Mouse (Mus musculus) hindbrain, embryonic 12.5 days (tissue): ENCODE data around the gene Pcif1. TPM values are rescaled to one million over a fixed set of nuclear protein-coding genes. Genes with fewer than 3 reads are reported as not detected.
A peak's percentile ranks its signal among the peaks of the same experiment; 100 is the strongest.
"Not testable (repeated sequence)": the region's sequence is repeated elsewhere in the genome, so short reads cannot be mapped to it uniquely, and the experiment has no call there.

Experiments used
- ATAC-seq: fragments of 200-750 bp; cut with Nextera tagmentation; 2 replicates; pipeline ENCODE4 v1.8.0; 2017; ENCODE audit warnings: moderate TSS enrichment; ENCODE audit not compliant: low FRiP score
- H3K27ac ChIP-seq: fragments of 300-500 bp; sonication (generic); 2 replicates; pipeline ENCODE4 v1.5.1; 2016; ENCODE audit warnings: mild to moderate bottlenecking
- H3K27me3 ChIP-seq: fragments of 300-500 bp; sonication (generic); 2 replicates; pipeline ENCODE4 v1.6.1; 2016; ENCODE audit warnings: mild to moderate bottlenecking
- H3K36me3 ChIP-seq: fragments of 300-500 bp; sonication (generic); 2 replicates; pipeline ENCODE4 v1.6.1; 2016; ENCODE audit warnings: mild to moderate bottlenecking
- H3K4me1 ChIP-seq: fragments of 300-500 bp; sonication (generic); 2 replicates; pipeline ENCODE4 v1.6.1; 2016
- H3K4me2 ChIP-seq: fragments of 300-500 bp; sonication (generic); replicated peaks from 2 replicates; pipeline ENCODE4 v1.6.1; 2016; ENCODE audit warnings: mild to moderate bottlenecking
- H3K4me3 ChIP-seq: fragments of 300-500 bp; sonication (generic); 2 replicates; pipeline ENCODE4 v1.5.1; 2016; ENCODE audit warnings: mild to moderate bottlenecking
- H3K9ac ChIP-seq: fragments of 300-500 bp; sonication (generic); 2 replicates; pipeline ENCODE4 v1.6.1; 2016; ENCODE audit warnings: mild to moderate bottlenecking, moderate library complexity
- H3K9me3 ChIP-seq: fragments of 300-500 bp; sonication (generic); replicated peaks from 2 replicates; pipeline ENCODE4 v1.6.1; 2016; ENCODE audit warnings: mild to moderate bottlenecking
- WGBS: fragments of 180-500 bp; shearing (Covaris S2); methylation state at CpG from one replicate; pipeline ENCODE4 v1.1.7; 2016; 5-methylcytosine and 5-hydroxymethylcytosine counted together
- polyA plus RNA-seq: library from polyadenylated mRNA; unstranded; fragments of >200 nt; fragmentation: Nextera tagmentation; extraction: Ambion mirVana; gene quantifications from 2 replicates; pipeline ENCODE4 v1.2.1, GENCODE M21; 2016

The Pcif1 gene
- polyA plus RNA-seq = 85.2 and 87.6 TPM in 2 replicates

DNA sequence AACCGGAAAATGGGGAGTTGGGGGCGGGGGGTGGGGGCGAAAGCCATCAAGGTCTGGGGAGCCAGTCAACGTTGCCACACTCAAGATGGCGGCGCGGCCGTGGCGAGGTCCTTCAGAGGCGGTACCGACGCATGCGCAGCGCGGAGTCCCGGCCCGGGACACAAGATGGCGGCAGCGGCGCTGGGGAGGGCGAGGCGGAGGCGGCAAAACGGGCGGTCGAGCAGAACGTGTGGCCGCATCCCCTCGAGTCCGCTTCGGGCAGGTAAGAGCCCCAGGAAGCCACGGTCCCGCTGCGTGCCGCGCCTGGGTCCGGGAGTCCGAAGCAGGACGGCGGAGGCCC, at the start of gene Pcif1:
TSS of gene Pcif1 (plus strand) at position 77 of the 340 bp plus-strand sequence.
- WGBS = under 1% methylated on average over 31 of the region's 40 CpGs
- peak within 1 kb of the TSS; percentile 100 for H3K27ac ChIP-seq
- peak within 1 kb of the TSS; percentile 88 for H3K4me2 ChIP-seq
- H3K27me3 ChIP-seq = no peaks in the 10 kb centered on the region
- peak within 1 kb of the TSS; percentile 92 for H3K4me3 ChIP-seq
- peak; percentile 83 for ATAC-seq
- H3K9me3 ChIP-seq = no peaks in the 10 kb centered on the region
- H3K36me3 ChIP-seq = peaks cover 18% of the 10 kb centered on the region
- peak within 1 kb of the TSS; percentile 99 for H3K9ac ChIP-seq
- peaks cover 30% of the 10 kb centered on the region for H3K4me1 ChIP-seq

DNA sequence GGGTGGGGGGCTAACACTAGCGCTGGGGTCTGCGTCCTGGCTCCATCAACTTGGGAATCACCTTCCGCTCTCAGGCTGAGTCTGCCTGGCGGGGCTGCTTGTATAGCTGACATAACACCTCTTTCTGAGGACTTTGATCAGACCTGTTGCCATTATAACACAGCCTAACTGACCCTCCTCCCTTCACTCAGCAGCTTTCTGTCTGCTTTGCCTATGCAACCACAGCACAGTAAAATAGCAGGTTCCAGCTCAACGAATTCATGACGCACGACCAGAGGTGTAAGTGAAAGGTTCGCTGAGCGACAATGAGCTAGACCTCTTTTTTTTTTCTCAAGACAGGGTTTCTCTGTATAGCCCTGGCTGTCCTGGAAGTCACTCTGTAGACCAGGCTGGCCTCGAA, 48.1 kb upstream of the Pcif1 start:
- Histone ChIP-seq H3K4me3 (no peak overlapping the region), H3K4me1 (peaks cover 23% of the 10 kb centered on the region), H3K27ac (no peak overlapping the region), H3K4me2 (no peak overlapping the region), H3K9me3 (no peaks in the 10 kb centered on the region), H3K36me3 (peaks cover 32% of the 10 kb centered on the region), H3K9ac (no peak overlapping the region), H3K27me3 (no peaks in the 10 kb centered on the region)
- 88% methylated on average over 10 of the region's 10 CpGs for WGBS
- ATAC-seq = no peak

DNA sequence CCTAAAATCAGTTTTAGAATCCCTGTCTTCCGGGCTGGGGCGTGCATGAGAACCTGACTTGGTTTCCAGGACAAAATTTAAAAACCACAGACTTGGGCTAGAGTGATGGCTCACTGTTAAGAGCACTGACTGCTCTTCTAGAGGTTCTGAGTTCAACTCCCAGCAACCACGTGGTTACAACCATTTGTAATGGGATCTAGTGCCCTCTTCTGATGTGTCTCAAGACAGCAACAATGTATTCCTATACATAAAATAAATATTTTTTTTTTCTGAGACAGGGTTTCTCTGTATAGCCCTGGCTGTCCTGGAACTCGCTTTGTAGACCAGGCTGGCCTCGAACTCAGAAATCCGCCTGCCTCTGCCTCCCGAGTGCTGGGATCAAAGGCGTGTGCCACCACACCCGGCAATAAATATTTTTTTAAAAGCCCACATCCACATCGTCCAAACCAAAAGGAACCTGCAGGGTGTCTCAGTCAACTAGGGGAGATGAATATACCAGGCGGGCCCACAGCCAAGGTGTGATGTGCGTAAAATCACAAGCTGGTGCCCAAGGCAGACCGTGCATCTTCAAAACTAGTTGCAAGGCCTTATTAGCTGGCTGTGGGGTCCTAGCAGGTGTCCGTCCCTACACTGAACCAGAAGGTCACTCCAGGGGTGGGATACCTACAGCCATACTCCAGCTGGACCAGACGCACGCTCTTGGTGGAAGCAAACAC, 46.9 kb upstream of the Pcif1 start:
- H3K36me3 ChIP-seq = peaks cover 29% of the 10 kb centered on the region
- peak overlapping the region; percentile 88 for H3K4me2 ChIP-seq
- peak overlapping the region; percentile 74 for H3K4me3 ChIP-seq
- WGBS = 63% methylated on average over 16 of the region's 16 CpGs
- H3K9ac ChIP-seq = peak overlapping the region; percentile 67
- no peak for ATAC-seq
- H3K4me1 ChIP-seq = peaks cover 23% of the 10 kb centered on the region
- H3K27ac ChIP-seq = peak overlapping the region; percentile 53
- H3K9me3 ChIP-seq = no peaks in the 10 kb centered on the region
- no peaks in the 10 kb centered on the region for H3K27me3 ChIP-seq

DNA sequence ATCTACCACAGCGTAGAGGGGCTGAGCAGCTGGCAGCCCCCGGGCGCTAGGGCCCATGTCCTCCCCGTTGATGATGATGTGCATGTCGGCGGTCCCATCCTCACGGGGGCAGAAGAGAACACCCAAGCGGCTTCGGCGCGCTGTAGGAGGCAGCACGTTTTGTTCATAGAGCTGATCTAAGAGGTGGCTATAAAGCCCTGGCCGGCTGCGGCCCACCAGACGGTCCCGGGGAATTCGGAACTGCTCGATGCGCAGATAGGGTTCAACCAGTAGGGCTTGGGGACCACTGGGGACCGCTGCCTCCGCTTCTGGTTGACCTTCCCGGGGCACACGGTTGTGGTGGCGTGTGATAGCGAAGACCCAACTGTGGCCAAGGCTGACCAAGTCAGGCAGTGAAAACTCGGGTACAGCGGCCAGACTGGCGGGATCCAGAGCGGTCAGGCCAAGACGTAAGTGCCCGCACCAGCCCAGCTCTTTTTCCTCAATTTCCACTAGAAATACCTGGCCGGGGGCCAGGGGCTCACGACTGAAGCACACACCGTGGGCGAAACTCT, 46.3 kb upstream of the Pcif1 start, which contains the start of gene Ctsa:
TSS of gene Ctsa (plus strand) at position 126 of the 554 bp plus-strand sequence.
- H3K27me3 ChIP-seq = no peaks in the 10 kb centered on the region
- H3K4me2 ChIP-seq = peak within 1 kb of the TSS; percentile 88
- under 1% methylated on average over 35 of the region's 35 CpGs for WGBS
- peak within 1 kb of the TSS; percentile 53 for H3K27ac ChIP-seq
- peaks cover 23% of the 10 kb centered on the region for H3K4me1 ChIP-seq
- H3K9ac ChIP-seq = peak within 1 kb of the TSS; percentile 67
- ATAC-seq = peak; percentile 74
- H3K36me3 ChIP-seq = peaks cover 27% of the 10 kb centered on the region
- H3K4me3 ChIP-seq = peak within 1 kb of the TSS; percentile 74
- no peaks in the 10 kb centered on the region for H3K9me3 ChIP-seq

DNA sequence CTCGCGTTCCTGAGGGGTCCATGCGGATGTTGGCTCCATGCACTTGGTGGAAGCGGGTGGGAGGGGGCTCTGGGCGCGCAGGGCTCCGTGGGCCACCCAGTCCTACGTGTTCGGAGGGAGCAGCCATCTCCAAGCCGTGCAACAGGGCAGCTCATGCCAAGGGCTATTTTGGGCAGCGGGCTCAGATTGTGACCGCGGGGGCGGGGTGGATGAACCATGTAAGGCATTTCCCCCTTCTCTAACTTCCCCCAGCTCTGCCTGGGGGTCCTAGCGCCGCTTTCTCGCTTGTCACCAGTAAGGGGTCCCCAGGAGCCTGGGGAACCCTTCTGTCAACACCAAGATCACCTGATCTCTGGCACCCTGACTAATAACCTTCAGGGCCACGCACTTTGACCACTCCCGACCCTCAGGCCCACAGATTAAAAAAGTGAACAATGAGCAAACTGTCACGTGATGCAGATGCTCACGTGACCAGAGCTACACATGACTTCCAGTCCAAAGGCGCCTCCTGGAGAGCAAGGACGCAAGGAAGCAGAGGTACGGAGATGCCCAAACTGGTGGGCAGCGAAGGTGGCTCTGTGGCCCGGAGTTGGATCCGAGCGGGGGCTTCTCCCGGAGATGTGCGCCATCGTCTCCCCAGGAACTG, 45.7 kb upstream of the Pcif1 start, which contains the start of gene Neurl2:
TSS of gene Neurl2 (minus strand) at position 143 of the 646 bp plus-strand sequence.
- H3K9ac ChIP-seq = peak within 1 kb of the TSS; percentile 67
- peak within 1 kb of the TSS; percentile 74 for H3K4me3 ChIP-seq
- H3K27me3 ChIP-seq = no peaks in the 10 kb centered on the region
- H3K4me2 ChIP-seq = peak within 1 kb of the TSS; percentile 88
- WGBS = under 1% methylated on average over 31 of the region's 31 CpGs
- H3K36me3 ChIP-seq = peaks cover 27% of the 10 kb centered on the region
- H3K9me3 ChIP-seq = no peaks in the 10 kb centered on the region
- peaks cover 23% of the 10 kb centered on the region for H3K4me1 ChIP-seq
- peak within 1 kb of the TSS; percentile 53 for H3K27ac ChIP-seq
- peak; percentile 76 for ATAC-seq

DNA sequence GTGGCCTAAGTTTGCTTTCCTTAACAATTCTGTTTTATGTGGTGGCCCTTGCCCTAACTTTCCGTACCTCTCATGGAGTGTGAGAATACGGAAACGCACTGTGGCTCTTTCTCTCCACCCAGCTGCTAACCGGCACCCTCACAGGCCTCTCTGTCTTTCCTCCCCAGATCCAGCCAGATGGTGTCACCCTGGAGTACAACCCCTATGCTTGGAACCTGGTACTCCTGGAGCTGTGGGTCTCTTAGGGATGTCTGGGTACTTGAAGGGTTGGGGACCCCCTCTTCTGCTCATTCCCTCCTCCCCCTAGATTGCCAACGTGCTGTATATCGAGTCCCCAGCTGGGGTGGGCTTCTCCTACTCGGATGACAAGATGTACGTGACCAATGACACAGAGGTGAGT, 44.6 kb upstream of the Pcif1 start:
- Histone ChIP-seq H3K36me3 (peaks cover 30% of the 10 kb centered on the region), H3K27me3 (no peaks in the 10 kb centered on the region), H3K4me3 (peak overlapping the region; percentile 74), H3K27ac (no peak overlapping the region), H3K4me1 (peaks cover 23% of the 10 kb centered on the region), H3K4me2 (peak overlapping the region; percentile 88), H3K9me3 (no peaks in the 10 kb centered on the region), H3K9ac (peak overlapping the region; percentile 67)
- WGBS = 53% methylated on average over 8 of the region's 8 CpGs
- no peak for ATAC-seq

DNA sequence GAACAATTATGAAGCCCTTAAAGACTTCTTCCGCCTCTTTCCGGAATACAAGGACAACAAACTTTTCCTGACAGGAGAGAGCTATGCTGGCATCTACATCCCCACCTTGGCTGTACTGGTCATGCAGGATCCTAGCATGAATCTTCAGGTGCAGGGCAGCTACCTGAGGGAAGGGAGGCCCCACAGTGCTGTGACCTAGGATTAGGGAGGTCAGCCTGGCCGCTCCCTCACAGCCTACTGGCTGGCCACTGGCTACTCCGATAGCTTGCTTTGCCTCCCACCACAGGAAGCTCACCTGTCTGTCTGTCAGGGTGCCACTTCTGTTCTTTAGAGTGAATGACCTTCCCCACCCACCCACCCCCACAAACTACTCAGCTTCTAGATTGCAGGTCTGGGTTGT, 43.9 kb upstream of the Pcif1 start:
- no peaks in the 10 kb centered on the region for H3K27me3 ChIP-seq
- H3K36me3 ChIP-seq = peaks cover 36% of the 10 kb centered on the region
- H3K4me1 ChIP-seq = peaks cover 23% of the 10 kb centered on the region
- no peak overlapping the region for H3K9ac ChIP-seq
- H3K27ac ChIP-seq = no peak overlapping the region
- no peak for ATAC-seq
- no peaks in the 10 kb centered on the region for H3K9me3 ChIP-seq
- H3K4me2 ChIP-seq = peak overlapping the region; percentile 88; the same call in 1 of the 2 replicates
- 93% methylated on average over 4 of the region's 4 CpGs for WGBS
- no peak overlapping the region for H3K4me3 ChIP-seq

DNA sequence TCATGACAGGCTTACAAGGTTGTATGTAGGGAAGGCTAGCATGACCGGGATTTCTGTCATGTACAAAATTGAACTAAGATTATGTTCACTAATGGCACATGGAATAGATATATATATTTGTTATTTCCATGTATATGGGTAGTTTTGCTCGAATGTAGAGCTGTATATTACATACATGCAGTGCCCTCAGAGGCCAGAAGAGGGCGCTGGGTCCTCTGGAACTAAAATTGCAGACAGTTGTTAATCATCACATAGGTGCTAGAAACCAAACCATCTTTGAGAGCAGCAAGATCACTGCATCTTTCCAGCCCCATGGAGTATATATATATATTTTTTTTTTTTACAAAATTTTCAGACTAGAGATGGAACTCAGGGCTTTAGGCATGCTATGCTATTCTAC, 33.3 kb upstream of the Pcif1 start:
- Histone ChIP-seq H3K4me1 (no peaks in the 10 kb centered on the region), H3K4me2 (no peak overlapping the region), H3K4me3 (no peak overlapping the region), H3K36me3 (no peaks in the 10 kb centered on the region), H3K9me3 (no peaks in the 10 kb centered on the region), H3K27me3 (no peaks in the 10 kb centered on the region), H3K9ac (no peak overlapping the region), H3K27ac (no peak overlapping the region)
- 49% methylated on average over 3 of the region's 3 CpGs for WGBS
- no peak for ATAC-seq

DNA sequence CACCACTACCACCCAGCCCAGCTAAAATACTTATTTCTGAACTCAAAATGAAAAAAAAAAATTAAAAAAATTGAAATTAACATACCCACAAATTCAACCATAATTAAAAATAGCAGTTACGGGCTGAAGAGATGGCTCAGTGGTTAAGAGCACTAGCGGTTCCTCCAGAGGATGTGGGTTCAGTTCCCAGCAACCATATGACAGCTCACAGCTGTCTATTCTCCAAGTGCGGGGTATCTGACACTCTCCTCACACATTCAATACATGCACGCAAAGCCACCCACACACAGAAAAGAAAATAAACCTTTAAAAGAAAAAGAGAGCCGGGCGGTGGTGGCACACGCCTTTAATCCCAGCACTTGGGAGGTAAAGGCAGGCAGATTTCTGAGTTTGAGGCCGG, 29.0 kb upstream of the Pcif1 start:
- no peaks in the 10 kb centered on the region for H3K9me3 ChIP-seq
- peaks cover 4% of the 10 kb centered on the region; the same call in 1 of the 2 replicates for H3K27me3 ChIP-seq
- H3K36me3 ChIP-seq = no peaks in the 10 kb centered on the region
- no peak overlapping the region for H3K4me2 ChIP-seq
- H3K4me3 ChIP-seq = no peak overlapping the region
- H3K4me1 ChIP-seq = no peaks in the 10 kb centered on the region
- no peak for ATAC-seq
- WGBS = 82% methylated on average over 8 of the region's 8 CpGs
- no peak overlapping the region for H3K9ac ChIP-seq
- no peak overlapping the region for H3K27ac ChIP-seq

DNA sequence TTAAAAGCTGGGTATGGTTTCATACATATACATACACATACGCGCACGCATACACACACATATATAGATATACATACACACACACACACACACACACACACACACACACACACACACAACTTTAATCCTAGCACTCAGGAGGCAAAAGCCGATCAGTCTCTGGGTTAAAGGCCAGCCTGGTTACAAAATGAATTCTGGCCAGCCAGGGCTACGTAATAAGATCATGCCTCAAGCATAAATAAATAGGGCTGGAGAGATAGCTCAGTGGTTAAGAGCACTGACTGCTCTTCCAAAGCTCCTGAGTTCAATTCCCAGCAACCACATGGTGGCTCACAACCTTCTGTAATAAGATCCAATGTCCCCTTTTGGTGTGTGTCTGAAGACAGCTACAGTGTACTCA, 23.5 kb upstream of the Pcif1 start:
- 82% methylated on average over 5 of the region's 5 CpGs for WGBS
- H3K4me3 ChIP-seq, H3K27ac ChIP-seq, H3K9ac ChIP-seq, H3K4me2 ChIP-seq, ATAC-seq, H3K36me3 ChIP-seq, H3K9me3 ChIP-seq: not testable (repeated sequence)
- peaks cover 34% of the 10 kb centered on the region for H3K27me3 ChIP-seq
- H3K4me1 ChIP-seq = peaks cover 21% of the 10 kb centered on the region

DNA sequence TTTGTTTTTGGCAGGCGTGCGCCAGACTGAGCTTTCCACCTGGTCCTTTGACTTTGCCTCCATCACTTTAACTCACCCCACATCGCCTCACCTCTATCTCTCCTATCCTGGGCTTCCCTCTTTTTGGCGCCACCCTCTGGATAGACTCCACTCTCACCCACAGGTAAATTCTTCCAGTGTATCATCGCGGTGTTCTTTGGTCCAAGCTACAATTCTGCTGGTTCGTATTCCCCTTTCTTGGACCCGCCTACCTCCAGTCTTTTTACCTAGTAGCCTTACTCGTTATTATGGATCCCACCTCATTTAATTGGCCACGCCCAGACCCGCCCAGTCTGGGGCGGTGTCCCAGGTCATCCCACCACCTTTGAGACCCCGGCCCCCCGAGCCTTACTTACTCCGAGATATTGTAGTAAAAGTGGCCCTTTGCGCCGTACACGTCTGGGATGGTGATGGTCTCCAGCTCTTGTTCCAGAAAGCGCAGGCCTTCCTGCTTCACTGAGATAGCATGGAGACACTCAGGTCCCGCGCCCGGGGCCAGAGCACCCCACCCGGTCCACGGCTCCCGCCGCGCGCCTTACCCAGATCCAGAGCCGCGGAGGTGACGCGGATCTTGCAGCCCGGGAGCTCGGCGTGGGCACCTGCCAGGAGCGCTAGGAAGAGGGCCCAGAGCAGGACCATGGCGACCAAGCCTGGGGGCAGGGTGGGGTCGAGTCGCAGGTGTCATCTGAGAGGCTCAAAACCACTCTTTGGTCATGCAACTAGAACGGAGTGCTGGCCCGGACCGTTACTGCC, 22.6 kb upstream of the Pcif1 start:
- peaks cover 34% of the 10 kb centered on the region for H3K27me3 ChIP-seq
- no peaks in the 10 kb centered on the region for H3K9me3 ChIP-seq
- peaks cover 21% of the 10 kb centered on the region for H3K4me1 ChIP-seq
- peak overlapping the region; percentile 42 for H3K4me3 ChIP-seq
- ATAC-seq = peak; percentile 49; the same call in 1 of the 2 replicates
- 1% methylated on average over 42 of the region's 42 CpGs for WGBS
- no peaks in the 10 kb centered on the region for H3K36me3 ChIP-seq
- H3K27ac ChIP-seq = no peak overlapping the region
- H3K4me2 ChIP-seq = peak overlapping the region; percentile 90
- peak overlapping the region; percentile 52 for H3K9ac ChIP-seq
